Mouse (Mus musculus): ENCODE results near the gene Pigo.

DNA sequence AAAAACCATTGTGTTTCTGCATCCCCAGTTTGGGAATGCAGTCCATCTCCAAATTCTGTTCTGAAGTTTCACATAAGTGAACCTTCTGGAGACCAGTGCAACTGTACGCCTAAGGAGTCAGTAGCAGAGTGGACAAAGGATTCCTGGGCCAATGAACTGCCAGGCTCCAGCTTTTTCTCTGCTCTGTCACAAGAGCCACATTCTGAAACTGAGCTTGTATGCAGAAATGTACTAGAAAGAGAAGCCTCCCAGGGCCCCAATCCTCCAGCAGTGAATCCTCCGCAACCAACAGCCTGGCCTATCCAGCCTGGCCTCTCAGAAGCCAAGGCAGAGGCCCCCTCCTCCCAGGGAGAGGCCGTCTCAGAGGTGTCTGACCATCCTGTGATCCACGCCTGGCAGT is 52.7 kb downstream of the Pigo start:
- TF ChIP-seq CTCF (IDR thresholded peaks at IDR 0.05; ENCODE audit: insufficient read depth, low read length): no peak
- TF ChIP-seq POLR2A (IDR thresholded peaks at IDR 0.05; ENCODE audit: borderline replicate concordance, extremely low read depth, low read depth, low read length): no peak

All from lung, adult 2 months (tissue).